Mouse (Mus musculus) heart, postnatal 4 days (tissue): ENCODE data around the gene Atp6v1c2. TPM values are rescaled to one million over a fixed set of nuclear protein-coding genes. Genes with fewer than 3 reads are reported as not detected.

ENCODE experiments used
- DNase-seq: peaks from one replicate; pipeline ENCODE4 v3.0.0; 2021
- microRNA-seq, 2 experiments: library from miRNA; unstranded; fragments of <30 nt; microRNA quantifications; one replicate each; pipeline ENCODE4 v1.2.0; 2021 to 2022
- total RNA-seq, 2 experiments: library from RNA; stranded (reverse); gene quantifications; 2 replicates each; pipeline ENCODE4 v1.2.3; 2021

Atp6v1c2 gene
- total RNA-seq, 2 experiments from 2014 or later, result not detected

DNA sequence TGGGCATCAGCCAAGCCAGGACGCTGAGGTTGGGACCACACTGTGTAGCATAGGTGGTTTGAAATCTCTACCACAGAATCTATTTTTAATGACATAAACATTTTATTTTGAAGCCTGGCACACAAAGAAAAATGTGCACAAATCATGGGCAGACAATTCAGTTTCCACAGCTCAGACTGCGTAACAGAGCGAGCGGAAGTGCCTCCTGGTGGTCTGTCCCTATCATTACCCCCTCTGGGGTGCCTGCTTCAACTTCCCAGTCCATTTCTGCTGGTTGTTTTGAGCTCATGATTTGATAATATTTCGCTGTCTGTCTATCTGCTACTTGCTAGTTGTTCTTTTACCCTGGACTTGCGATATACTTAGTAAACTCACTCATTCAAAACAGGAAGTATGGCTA is 73.6 kb downstream of the Atp6v1c2 start:
- DNase-seq, result no peak

DNA sequence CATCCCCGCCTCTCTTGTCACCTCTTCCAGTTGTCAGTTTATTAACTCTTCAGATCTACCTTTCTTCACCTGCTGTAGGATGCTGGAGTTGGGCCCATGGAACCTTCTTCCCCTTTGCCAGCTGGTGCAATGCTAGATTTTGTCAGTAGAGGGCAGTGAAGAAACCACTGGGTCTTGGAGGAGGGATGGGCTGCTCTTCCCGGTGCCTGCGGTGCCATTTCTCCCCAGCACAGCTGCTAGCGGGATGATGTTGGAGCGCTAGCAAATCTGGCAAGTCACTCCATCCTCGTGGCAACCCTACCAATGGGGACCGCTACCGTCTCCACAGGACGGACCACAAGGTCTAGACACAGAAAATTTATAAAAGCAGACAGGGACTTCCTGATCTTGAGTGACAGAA is 76.1 kb downstream of the Atp6v1c2 start:
- DNase-seq, result peak; percentile 79

GRCm38 (mm10) chr12:17250962-17251361 is 78.2 kb downstream of the Atp6v1c2 start:
- no peak for DNase-seq

- DNase-seq, result no peak
Observed at GRCm38 (mm10) chr12:17242041-17242440, 87.1 kb downstream of the Atp6v1c2 start.

DNA sequence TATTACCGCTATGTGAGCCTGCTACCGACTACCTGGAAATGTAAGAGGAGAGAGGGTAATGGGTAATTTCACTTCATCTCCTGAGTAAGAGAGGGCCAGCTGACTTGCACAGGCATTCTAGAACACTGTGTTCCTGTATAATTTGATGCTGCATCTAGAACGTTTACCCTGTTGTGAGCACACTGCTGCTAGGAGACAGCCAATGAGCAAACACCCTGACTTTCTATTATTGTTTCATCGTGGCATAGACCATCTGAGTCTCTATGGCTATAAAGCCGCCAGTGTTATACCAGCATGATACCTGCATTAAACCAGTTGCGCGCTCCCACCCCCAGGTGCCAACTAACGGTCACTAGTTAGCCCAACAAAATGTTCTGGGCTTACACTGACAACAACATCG is 87.5 kb downstream of the Atp6v1c2 start:
- no peak for DNase-seq

DNA sequence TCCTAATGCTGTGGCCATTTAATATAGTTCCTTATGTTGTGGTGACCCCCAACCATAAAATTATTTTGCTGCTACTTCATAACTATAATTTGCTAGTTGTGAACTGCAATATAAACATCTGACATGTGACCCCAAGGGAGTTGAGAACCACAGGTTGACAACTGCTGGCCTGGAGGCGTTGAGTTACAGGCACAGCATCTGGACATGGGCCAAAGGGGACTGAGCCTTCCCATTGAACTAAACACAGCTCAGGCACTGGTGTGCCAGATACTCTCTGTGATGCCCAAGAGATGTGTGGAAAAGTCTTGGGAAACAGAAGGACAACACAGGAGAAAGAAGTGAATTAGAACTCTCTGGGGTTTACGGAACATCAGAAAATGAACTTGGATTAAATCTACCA is 88.1 kb downstream of the Atp6v1c2 start:
- no peak for DNase-seq

DNA sequence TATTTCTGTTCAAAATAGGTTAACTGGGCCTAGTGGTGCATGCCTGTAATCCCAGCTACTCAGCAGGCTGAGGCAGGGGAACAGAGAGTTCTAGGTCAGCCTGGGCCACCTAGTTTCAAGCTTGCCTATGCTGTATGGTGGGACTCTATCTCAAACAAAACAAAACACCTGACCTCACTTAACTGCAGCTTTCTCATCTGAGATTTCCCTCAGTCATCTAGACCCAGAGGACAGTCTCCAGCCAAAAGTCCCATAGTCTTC is 89.8 kb downstream of the Atp6v1c2 start:
- DNase-seq, result no peak

DNA sequence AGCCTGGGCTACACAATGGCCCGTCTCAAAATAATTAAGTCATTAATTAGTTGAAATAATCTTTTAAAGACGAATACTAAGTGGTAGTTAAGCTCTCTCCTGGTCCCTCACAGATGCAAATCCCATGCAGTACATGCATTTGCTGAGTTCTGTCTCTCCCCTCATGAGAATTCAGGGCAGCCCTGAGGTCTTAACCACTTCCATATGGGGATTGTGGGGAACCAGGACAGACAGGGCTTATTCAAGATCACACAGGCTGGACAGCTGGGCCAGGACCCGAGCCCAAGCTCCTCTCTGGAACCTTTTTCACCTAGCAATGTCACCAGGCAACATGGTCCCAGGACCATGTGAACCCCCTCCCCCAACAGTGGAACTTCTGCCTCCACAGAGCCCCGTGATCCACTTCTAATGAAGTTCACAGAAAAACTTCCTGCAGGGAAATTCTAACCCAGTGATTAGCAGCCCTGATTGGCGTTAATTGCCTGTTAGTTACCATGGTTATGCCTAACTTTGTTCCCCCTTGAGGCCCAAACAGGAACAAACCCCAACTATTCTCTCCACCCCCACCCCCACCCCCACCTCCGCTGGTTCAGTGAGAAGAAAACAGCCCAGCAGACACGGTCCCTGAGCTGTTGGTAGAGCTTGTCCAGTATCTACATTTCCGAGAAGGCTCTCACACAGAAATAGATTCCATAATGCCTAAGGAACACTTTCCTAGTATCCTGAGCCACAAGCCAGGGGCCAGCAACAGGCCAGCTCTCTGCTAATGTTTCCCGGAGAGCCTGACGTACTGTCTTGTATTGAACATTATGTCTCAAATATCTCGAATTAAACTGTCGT is 90.4 kb downstream of the Atp6v1c2 start:
- DNase-seq, result no peak

- no peak for DNase-seq
Observed at GRCm38 (mm10) chr12:17235535-17236313, 93.4 kb downstream of the Atp6v1c2 start.

Small RNA genes within 50 kb of the gene (microRNA-seq; reads per million reads assigned to microRNA genes)
- 4.5 to 5.7 reads per million in 2 experiments for gene Mir3066

Other genes with a start within 250 kb of the Atp6v1c2 start
- gene Kcnf1, start 152.5 kb downstream of the Atp6v1c2 start, total RNA-seq, result under 1 TPM; 0.33 to 0.47 TPM
- gene Pdia6, start 62.8 kb downstream of the Atp6v1c2 start, total RNA-seq, result 100 to 1,000 TPM; 130 to 153 TPM
- gene Nol10, start 19.1 kb upstream of the Atp6v1c2 start, total RNA-seq, result 10 to 100 TPM; 10.4 to 11.3 TPM
- 100 to 1,000 TPM; 158 to 160 TPM for gene Odc1, start 215.4 kb upstream of the Atp6v1c2 start, total RNA-seq